Mouse (Mus musculus) liver, embryonic 14.5 days (tissue): ENCODE results near the gene Wfdc1. TPM values are rescaled to one million over a fixed set of nuclear protein-coding genes. Genes with fewer than 3 reads are reported as not detected.

Experiments
- ATAC-seq: fragments of 200-750 bp; cut with Nextera tagmentation; 2 replicates; pipeline ENCODE4 v1.8.0; 2017; ENCODE audit warnings: moderate number of reproducible peaks, mild to moderate bottlenecking, moderate library complexity; ENCODE audit not compliant: insufficient read depth
- DNase-seq, 3 experiments: peaks; one replicate each; pipeline ENCODE4 v3.0.0-alpha.2; 2012 to 2013; ENCODE audit warnings: low read depth in 3 of 3, low spot score in 3 of 3
- H3K27ac ChIP-seq: fragments of 300-500 bp; sonication (generic); 2 replicates; pipeline ENCODE4 v1.5.1; 2014; ENCODE audit warnings: moderate library complexity, mild to moderate bottlenecking, control low read depth, inconsistent platforms
- H3K27me3 ChIP-seq: fragments of 300-500 bp; sonication (generic); 2 replicates; pipeline ENCODE4 v1.6.1; 2014; ENCODE audit warnings: mild to moderate bottlenecking, low read length, moderate library complexity; ENCODE audit not compliant: control insufficient read depth, insufficient read depth
- H3K36me3 ChIP-seq: fragments of 300-500 bp; sonication (generic); replicated peaks from 2 replicates; pipeline ENCODE4 v1.6.1; 2014; ENCODE audit warnings: low read depth; ENCODE audit not compliant: control insufficient read depth, insufficient read depth
- H3K4me1 ChIP-seq, 2 experiments: fragments of 200-500 bp in 1 of 2; fragments of 300-500 bp in 1 of 2; sonication (generic) in 1 of 2; replicated peaks; 2 replicates each; pipeline ENCODE4 v1.6.1; 2012 to 2014; ENCODE audit warnings: antibody characterized with exemption in 1 of 2, inconsistent platforms in 1 of 2, low read length in 1 of 2; ENCODE audit not compliant: control insufficient read depth in 2 of 2, insufficient read depth in 2 of 2
- H3K4me2 ChIP-seq: fragments of 300-500 bp; sonication (generic); 2 replicates; pipeline ENCODE4 v1.6.1; 2014; ENCODE audit warnings: low read depth, mild to moderate bottlenecking, control low read depth, moderate library complexity
- H3K4me3 ChIP-seq, 2 experiments: fragments of 200-500 bp in 1 of 2; fragments of 300-500 bp in 1 of 2; sonication (generic) in 1 of 2; 2 replicates each; pipeline ENCODE4 v1.5.1; 2012 to 2014; ENCODE audit warnings: low read depth in 2 of 2, low read length in 2 of 2, mild to moderate bottlenecking in 2 of 2, control low read depth in 1 of 2, inconsistent platforms in 1 of 2, moderate library complexity in 1 of 2; ENCODE audit not compliant: insufficient read depth in 1 of 2
- H3K9ac ChIP-seq: fragments of 300-500 bp; sonication (generic); replicated peaks from 2 replicates; pipeline ENCODE4 v1.6.1; 2014; ENCODE audit warnings: mild to moderate bottlenecking, control low read depth, moderate library complexity
- H3K9me3 ChIP-seq: fragments of 300-500 bp; sonication (generic); 2 replicates; pipeline ENCODE4 v1.6.1; 2016; ENCODE audit warnings: low read length, mixed read lengths; ENCODE audit not compliant: control insufficient read depth
- CTCF ChIP-seq: IDR thresholded peaks from 2 replicates; pipeline ENCODE4 v1.5.1; 2016; ENCODE audit warnings: antibody characterized with exemption, low read depth, control low read depth
- EP300 ChIP-seq: IDR thresholded peaks from 2 replicates; pipeline ENCODE4 v1.6.1; 2016; ENCODE audit warnings: antibody characterized with exemption, low read depth
- WGBS: fragments of 180-500 bp; shearing (Covaris S2); extraction: QIAGEN DNeasy Blood & Tissue Kit; methylation state at CpG from one replicate; pipeline ENCODE4 v1.1.7; 2014; ENCODE audit not compliant: insufficient replicate concordance; 5-methylcytosine and 5-hydroxymethylcytosine counted together
- polyA plus RNA-seq, 2 experiments: library from polyadenylated mRNA; depleted of rRNA in 1 of 2; stranded (reverse) in 1 of 2; unstranded in 1 of 2; fragments of >200 nt; fragmentation: Nextera tagmentation in 1 of 2; extraction: Ambion mirVana in 1 of 2; gene quantifications; 2 replicates each; pipeline versions ENCODE4 v1.2.1 to v1.2.3; 2012 to 2014

Wfdc1 gene
- polyA plus RNA-seq (2012; rRNA removed), result 0.95 and 0.99 TPM in 2 replicates
- 1.3 and 2.1 TPM in 2 replicates for polyA plus RNA-seq (2014; fragmentation: Nextera tagmentation; extraction: Ambion mirVana)

DNA sequence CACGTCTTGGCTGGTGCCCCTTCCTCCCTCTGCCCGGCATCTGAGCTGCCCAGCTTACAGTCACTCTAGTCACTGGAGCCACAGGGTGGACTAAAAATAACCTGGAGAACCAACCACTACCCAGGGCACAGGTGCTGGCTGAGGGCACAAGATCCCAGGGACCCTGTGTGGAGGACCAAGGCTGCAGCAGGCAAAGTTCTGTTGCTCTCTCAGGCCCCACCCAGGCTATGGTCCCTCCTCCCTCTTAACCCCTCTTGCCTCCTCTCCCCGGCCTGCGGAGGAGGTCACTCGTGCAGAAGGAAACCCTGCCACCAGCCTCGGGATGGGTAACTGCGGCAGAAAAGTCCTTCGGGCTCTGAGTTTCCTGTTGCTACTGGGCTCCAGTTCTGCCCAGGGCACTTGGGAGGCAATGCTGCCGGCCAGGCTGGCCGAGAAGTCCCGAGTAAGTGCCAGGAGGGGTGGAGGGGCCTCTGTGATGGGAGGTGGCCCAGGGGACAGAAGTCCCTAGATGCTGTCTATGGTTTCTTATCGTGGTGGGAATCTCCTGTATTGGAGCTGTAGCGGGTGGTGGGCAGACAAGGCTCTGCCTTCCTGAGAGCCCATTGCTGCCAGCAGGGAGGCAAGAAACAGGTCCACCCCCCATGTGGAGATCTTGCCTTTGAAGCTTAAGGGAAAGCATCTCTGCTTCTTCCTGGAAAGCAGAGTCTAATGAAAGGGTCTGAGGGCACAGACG, at the start of gene Wfdc1:
TSS of gene Wfdc1 (plus strand) at position 147 of the 733 bp plus-strand sequence.
- no peaks in the 10 kb centered on the region; a peak in 2 of 4 replicates for H3K4me1 ChIP-seq
- H3K9ac ChIP-seq, result no peak within 1 kb of the TSS
- H3K27me3 ChIP-seq, result no peaks in the 10 kb centered on the region
- TF ChIP-seq EP300 (no peak), CTCF (no peak)
- no peak within 1 kb of the TSS for H3K4me2 ChIP-seq
- no peak within 1 kb of the TSS for H3K4me3 ChIP-seq
- ATAC-seq (no peak), DNase-seq (no peak)
- WGBS, result 14% methylated on average over 14 of the region's 14 CpGs
- no peaks in the 10 kb centered on the region for H3K36me3 ChIP-seq
- no peak within 1 kb of the TSS for H3K27ac ChIP-seq
- no peaks in the 10 kb centered on the region for H3K9me3 ChIP-seq

DNA sequence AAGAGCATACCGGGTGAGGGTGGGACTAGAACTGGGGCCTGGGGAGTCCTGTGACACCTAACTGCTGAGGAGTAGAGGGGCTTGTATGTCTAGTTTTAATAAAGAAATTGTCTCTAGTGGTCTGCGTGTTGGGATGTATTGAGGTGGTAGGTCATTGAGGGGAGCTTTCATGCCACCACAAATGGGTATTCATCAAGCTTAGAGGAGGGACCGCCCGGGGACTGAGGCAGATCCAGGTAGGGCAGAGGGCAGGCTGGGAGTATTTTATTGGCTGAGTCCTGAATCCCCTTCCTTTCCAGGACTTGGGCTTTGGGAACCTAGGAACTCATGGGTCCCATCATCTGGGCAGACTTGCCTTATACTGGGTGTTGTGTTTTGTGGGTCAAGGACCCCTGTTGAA, 49.4 kb upstream of the Wfdc1 start:
- Histone ChIP-seq H3K27ac (no peak overlapping the region), H3K4me1 (no peaks in the 10 kb centered on the region), H3K9me3 (no peaks in the 10 kb centered on the region), H3K9ac (no peak overlapping the region), H3K4me2 (no peak overlapping the region), H3K36me3 (no peaks in the 10 kb centered on the region), H3K27me3 (no peaks in the 10 kb centered on the region), H3K4me3 (no peak overlapping the region)
- no peak for TF ChIP-seq EP300
- no peak for TF ChIP-seq CTCF
- 66% methylated on average over 4 of the region's 4 CpGs for WGBS
- ATAC-seq, result no peak
- no peak for DNase-seq

- Histone ChIP-seq H3K4me3 (no peak overlapping the region), H3K9me3 (no peaks in the 10 kb centered on the region), H3K27ac (no peak overlapping the region), H3K4me1 (no peaks in the 10 kb centered on the region), H3K4me2 (no peak overlapping the region), H3K9ac (no peak overlapping the region), H3K27me3 (no peaks in the 10 kb centered on the region), H3K36me3 (no peaks in the 10 kb centered on the region)
- 76% methylated on average over 5 of the region's 5 CpGs for WGBS
- DNase-seq, result no peak
- no peak for ATAC-seq
- TF ChIP-seq CTCF, result no peak
- no peak for TF ChIP-seq EP300
These were observed 48.6 kb upstream of the Wfdc1 start for GRCm38 (mm10) chr8:119617586-119617985.

- H3K27ac ChIP-seq, result no peak overlapping the region
- H3K27me3 ChIP-seq, result no peaks in the 10 kb centered on the region
- H3K9me3 ChIP-seq, result no peaks in the 10 kb centered on the region
- H3K4me2 ChIP-seq, result no peak overlapping the region
- 35% methylated on average over 5 of the region's 5 CpGs for WGBS
- no peak overlapping the region for H3K9ac ChIP-seq
- ATAC-seq, result no peak
- DNase-seq, result no peak
- H3K36me3 ChIP-seq, result no peaks in the 10 kb centered on the region
- TF ChIP-seq CTCF, result no peak
- no peak for TF ChIP-seq EP300
- H3K4me3 ChIP-seq, result no peak overlapping the region
- no peaks in the 10 kb centered on the region for H3K4me1 ChIP-seq
These were observed 47.3 kb upstream of the Wfdc1 start for GRCm38 (mm10) chr8:119618887-119619286.

- no peak overlapping the region for H3K4me2 ChIP-seq
- no peak overlapping the region for H3K27ac ChIP-seq
- H3K4me1 ChIP-seq, result no peaks in the 10 kb centered on the region
- H3K4me3 ChIP-seq, result no peak overlapping the region
- H3K36me3 ChIP-seq, result no peaks in the 10 kb centered on the region
- H3K9me3 ChIP-seq, result no peaks in the 10 kb centered on the region
- no peak for ATAC-seq
- no peak for TF ChIP-seq CTCF
- TF ChIP-seq EP300, result no peak
- no peak overlapping the region for H3K9ac ChIP-seq
- H3K27me3 ChIP-seq, result no peaks in the 10 kb centered on the region
- no peak for DNase-seq
- WGBS, result 53% methylated on average over 6 of the region's 6 CpGs
These were observed 45.9 kb upstream of the Wfdc1 start for GRCm38 (mm10) chr8:119620116-119620840.
